Mouse (Mus musculus) CH12.LX (cell line): ENCODE data around the gene Olfr95. TPM values are rescaled to one million over a fixed set of nuclear protein-coding genes. Genes with fewer than 3 reads are reported as not detected.

Experiments
- DNase-seq: peaks from one replicate; pipeline ENCODE4 v3.0.0-alpha.2; 2013; ENCODE audit errors: extremely low read depth
- H3K27ac ChIP-seq: 2 replicates; pipeline ENCODE4 v1.5.1; 2012; ENCODE audit warnings: low read depth, mild to moderate bottlenecking, control low read depth, moderate library complexity; ENCODE audit not compliant: insufficient read depth
- H3K27me3 ChIP-seq: replicated peaks from 2 replicates; pipeline ENCODE3; 2012; ENCODE audit warnings: inconsistent platforms
- H3K36me3 ChIP-seq, 2 experiments: replicated peaks in 1 of 2; 2 replicates each; pipeline versions ENCODE3 to v1.6.1; 2012; ENCODE audit warnings: inconsistent platforms in 1 of 2, low read length in 1 of 2, mild to moderate bottlenecking in 1 of 2, mixed read lengths in 1 of 2, moderate library complexity in 1 of 2; ENCODE audit not compliant: control insufficient read depth in 1 of 2, insufficient read depth in 1 of 2
- H3K4me1 ChIP-seq, 2 experiments: 2 replicates each; pipeline ENCODE4 v1.6.1; 2012; ENCODE audit warnings: inconsistent platforms in 1 of 2, moderate library complexity in 1 of 2; ENCODE audit not compliant: insufficient read depth in 2 of 2, control insufficient read depth in 1 of 2
- H3K4me2 ChIP-seq: 2 replicates; pipeline ENCODE4 v1.6.1; 2012; ENCODE audit warnings: low read depth, mild to moderate bottlenecking, control low read depth; ENCODE audit not compliant: poor library complexity, insufficient read depth, severe bottlenecking
- H3K4me3 ChIP-seq, 3 experiments: fragments of 150-350 bp in 1 of 3; sonication (generic) in 1 of 3; replicated peaks in 1 of 3; 2 replicates each; pipeline versions ENCODE3 to v1.5.1; 2011 to 2012; ENCODE audit warnings: low read depth in 2 of 3, low read length in 2 of 3, mild to moderate bottlenecking in 2 of 3, moderate library complexity in 2 of 3, control low read depth in 1 of 3, improper control_type of control experiment in 1 of 3, inconsistent platforms in 1 of 3, mixed read lengths in 1 of 3; ENCODE audit not compliant: poor library complexity in 1 of 3
- H3K79me2 ChIP-seq: replicated peaks from 2 replicates; pipeline ENCODE4 v1.6.1; 2012; ENCODE audit warnings: mild to moderate bottlenecking, moderate library complexity; ENCODE audit not compliant: control insufficient read depth, poor library complexity, insufficient read depth, severe bottlenecking; ENCODE audit errors: extremely low read depth
- H3K9ac ChIP-seq: 2 replicates; pipeline ENCODE4 v1.6.1; 2012; ENCODE audit warnings: low read depth, mild to moderate bottlenecking, control low read depth, moderate library complexity; ENCODE audit not compliant: insufficient read depth
- H3K9me3 ChIP-seq: replicated peaks from 2 replicates; pipeline ENCODE3; 2012; ENCODE audit warnings: low read length, inconsistent platforms, mixed read lengths
- CHD2 ChIP-seq: IDR thresholded peaks from 2 replicates; pipeline ENCODE4 v1.6.1; 2011; ENCODE audit warnings: low read length, improper control_type of control experiment
- E2F4 ChIP-seq: IDR thresholded peaks from 2 replicates; pipeline ENCODE4 v1.6.1; 2011; ENCODE audit warnings: low read depth, low read length, improper control_type of control experiment; ENCODE audit not compliant: insufficient replicate concordance
- ELF1 ChIP-seq: IDR thresholded peaks from 2 replicates; pipeline ENCODE4 v1.6.1; 2014; ENCODE audit warnings: low read depth, mild to moderate bottlenecking, inconsistent platforms, low read length, improper control_type of control experiment
- EP300 ChIP-seq: IDR thresholded peaks from 2 replicates; pipeline ENCODE4 v1.6.1; 2011; ENCODE audit warnings: low read length, improper control_type of control experiment
- ETS1 ChIP-seq: conservative IDR thresholded peaks from 2 replicates; pipeline ENCODE4 v1.6.1; 2012; ENCODE audit warnings: low read depth, mild to moderate bottlenecking, inconsistent platforms, low read length, improper control_type of control experiment, moderate library complexity
- GABPA ChIP-seq: IDR thresholded peaks from 2 replicates; pipeline ENCODE4 v1.6.1; 2012; ENCODE audit warnings: low read depth, low read length, improper control_type of control experiment, inconsistent platforms; ENCODE audit not compliant: insufficient replicate concordance
- HCFC1 ChIP-seq: IDR thresholded peaks from 2 replicates; pipeline ENCODE4 v1.6.1; 2012; ENCODE audit warnings: low read depth, mild to moderate bottlenecking, inconsistent platforms, low read length, improper control_type of control experiment
- IRF4 ChIP-seq: IDR thresholded peaks from 2 replicates; pipeline ENCODE4 v1.6.1; 2014; ENCODE audit warnings: low read depth, mild to moderate bottlenecking, inconsistent platforms, low read length, improper control_type of control experiment
- JUND ChIP-seq: conservative IDR thresholded peaks from 2 replicates; pipeline ENCODE4 v1.6.1; 2011; ENCODE audit warnings: low read depth, low read length, improper control_type of control experiment
- KAT2A ChIP-seq: IDR thresholded peaks from 2 replicates; pipeline ENCODE4 v1.6.1; 2012; ENCODE audit warnings: low read length, improper control_type of control experiment, inconsistent platforms; ENCODE audit not compliant: insufficient replicate concordance
- MAFK ChIP-seq: IDR thresholded peaks from 2 replicates; pipeline ENCODE4 v1.6.1; 2011; ENCODE audit warnings: low read length, improper control_type of control experiment; ENCODE audit not compliant: insufficient replicate concordance
- MAX ChIP-seq: IDR thresholded peaks from 2 replicates; pipeline ENCODE4 v1.6.1; 2011; ENCODE audit warnings: low read length, improper control_type of control experiment
- MAZ ChIP-seq: IDR thresholded peaks from 2 replicates; pipeline ENCODE4 v1.6.1; 2012; ENCODE audit warnings: low read depth, mild to moderate bottlenecking, inconsistent platforms, low read length, improper control_type of control experiment, moderate library complexity
- MEF2A ChIP-seq: IDR thresholded peaks from 2 replicates; pipeline ENCODE4 v1.6.1; 2014; ENCODE audit warnings: low read depth, mild to moderate bottlenecking, inconsistent platforms, low read length, improper control_type of control experiment, borderline replicate concordance
- MXI1 ChIP-seq: IDR thresholded peaks from 2 replicates; pipeline ENCODE4 v1.6.1; 2011; ENCODE audit warnings: mild to moderate bottlenecking, low read depth, low read length, improper control_type of control experiment
- NELFE ChIP-seq: IDR thresholded peaks from 2 replicates; pipeline ENCODE4 v1.6.1; 2011; ENCODE audit warnings: low read depth, low read length, improper control_type of control experiment
- NRF1 ChIP-seq: IDR thresholded peaks from 2 replicates; pipeline ENCODE4 v1.6.1; 2014; ENCODE audit warnings: low read depth, mild to moderate bottlenecking, inconsistent platforms, low read length, improper control_type of control experiment, moderate library complexity
- PAX5 ChIP-seq: IDR thresholded peaks from 2 replicates; pipeline ENCODE4 v1.6.1; 2012; ENCODE audit warnings: low read length, inconsistent platforms, mixed read lengths
- POLR2A ChIP-seq: IDR thresholded peaks from 2 replicates; pipeline ENCODE4 v1.6.1; 2011; ENCODE audit warnings: low read depth, mild to moderate bottlenecking, improper control_type of control experiment, low read length
- RAD21 ChIP-seq: IDR thresholded peaks from 2 replicates; pipeline ENCODE4 v1.6.1; 2011; ENCODE audit warnings: low read depth, mild to moderate bottlenecking, low read length, improper control_type of control experiment, moderate library complexity
- RCOR1 ChIP-seq: conservative IDR thresholded peaks from 2 replicates; pipeline ENCODE4 v1.6.1; 2012; ENCODE audit warnings: low read depth, mild to moderate bottlenecking, inconsistent platforms, low read length, improper control_type of control experiment
- SIN3A ChIP-seq: IDR thresholded peaks from 2 replicates; pipeline ENCODE4 v1.6.1; 2012; ENCODE audit warnings: low read length, improper control_type of control experiment, inconsistent platforms
- SMC3 ChIP-seq: IDR thresholded peaks from 2 replicates; pipeline ENCODE4 v1.6.1; 2011; ENCODE audit warnings: low read depth, low read length, improper control_type of control experiment
- UBTF ChIP-seq: IDR thresholded peaks from 2 replicates; pipeline ENCODE4 v1.6.1; 2012; ENCODE audit warnings: low read depth, mild to moderate bottlenecking, inconsistent platforms, low read length, improper control_type of control experiment, moderate library complexity
- USF1 ChIP-seq: IDR thresholded peaks from 2 replicates; pipeline ENCODE4 v1.6.1; 2014; ENCODE audit warnings: low read depth, mild to moderate bottlenecking, inconsistent platforms, low read length, improper control_type of control experiment
- USF2 ChIP-seq: conservative IDR thresholded peaks from 2 replicates; pipeline ENCODE4 v1.6.1; 2011; ENCODE audit warnings: low read depth, low read length, improper control_type of control experiment
- ZC3H11A ChIP-seq: IDR thresholded peaks from 2 replicates; pipeline ENCODE4 v1.6.1; 2012; ENCODE audit warnings: low read depth, mild to moderate bottlenecking, inconsistent platforms, low read length, improper control_type of control experiment
- ZKSCAN1 ChIP-seq: IDR thresholded peaks from 2 replicates; pipeline ENCODE4 v1.6.1; 2012; ENCODE audit warnings: low read depth, inconsistent platforms, low read length, improper control_type of control experiment, borderline replicate concordance
- ZMIZ1 ChIP-seq: IDR thresholded peaks from 2 replicates; pipeline ENCODE4 v1.6.1; 2012; ENCODE audit warnings: low read depth, mild to moderate bottlenecking, inconsistent platforms, low read length, improper control_type of control experiment
- dilution Hi-C: fragments of 300-500 bp; cut with MboI; formaldehyde crosslinking; loops from 2 replicates; pipeline ENCODE4 v1.14.3; 2020; ENCODE audit warnings: low sequenced_read_pairs; ENCODE audit not compliant: extremely low pct_unique_long_range_greater_than_20kb, extremely low pct_ligation_motif_present
- in situ Hi-C: fragments of 300-500 bp; cut with MboI; formaldehyde crosslinking; loops from 3 replicates; pipeline ENCODE4 v1.14.3; 2019; ENCODE audit warnings: low sequenced_read_pairs, low pct_ligation_motif_present, low pct_unique_long_range_greater_than_20kb, mixed read lengths
- polyA plus RNA-seq: library from polyadenylated mRNA; unstranded; fragments of >175 nt; gene quantifications from 2 replicates; pipeline ENCODE4 v1.2.1, GENCODE M21; 2012; ENCODE audit warnings: low read depth; ENCODE audit not compliant: insufficient read length
- total RNA-seq, 2 experiments: library from RNA; depleted of rRNA; stranded (reverse); fragments of 300-350 nt in 1 of 2; fragments of >200 nt in 1 of 2; gene quantifications; 2 replicates each; pipeline ENCODE4 v1.2.3; 2012 to 2014

The Olfr95 gene
- total and polyA plus RNA-seq, 3 experiments: not detected

DNA sequence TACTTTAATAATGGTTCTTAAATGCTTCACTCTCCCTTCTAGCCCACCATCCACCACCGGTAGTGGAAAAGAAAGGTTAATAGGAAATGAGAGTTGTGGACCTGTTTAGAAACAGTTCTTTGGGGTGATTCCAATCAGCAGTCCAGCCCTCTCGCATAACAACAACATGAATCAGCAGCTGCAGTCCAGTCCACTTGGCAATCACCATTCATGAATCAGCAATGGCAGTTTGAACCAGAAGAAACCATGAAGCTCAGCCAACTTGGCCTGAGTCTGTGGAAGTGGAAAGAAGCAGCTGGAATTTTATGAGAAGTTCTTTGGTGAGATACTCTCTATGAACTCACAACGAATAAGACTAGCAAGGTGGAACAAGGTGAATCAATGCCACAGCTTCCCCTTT is 5.6 kb upstream of the Olfr95 start:
- Histone ChIP-seq H3K27me3 (peaks cover 12% of the 10 kb centered on the region), H3K4me3 (no peak overlapping the region), H3K27ac (no peak overlapping the region), H3K36me3 (no peaks in the 10 kb centered on the region), H3K9ac (no peak overlapping the region), H3K4me1 (no peaks in the 10 kb centered on the region), H3K9me3 (peaks cover 2% of the 10 kb centered on the region), H3K79me2 (no peaks in the 10 kb centered on the region), H3K4me2 (no peak overlapping the region)
- TF ChIP-seq RAD21 (no peak), IRF4 (no peak), SMC3 (no peak), CHD2 (no peak), ZKSCAN1 (no peak), MXI1 (no peak), ZC3H11A (no peak), EP300 (no peak), UBTF (no peak), RCOR1 (no peak), ZMIZ1 (no peak), MAZ (no peak), GABPA (no peak), HCFC1 (no peak), SIN3A (no peak), POLR2A (no peak), KAT2A (no peak), NRF1 (no peak), JUND (no peak)
- no peak for DNase-seq
- in situ Hi-C loops (no loop called here), dilution Hi-C loops (no loop called here)

DNA sequence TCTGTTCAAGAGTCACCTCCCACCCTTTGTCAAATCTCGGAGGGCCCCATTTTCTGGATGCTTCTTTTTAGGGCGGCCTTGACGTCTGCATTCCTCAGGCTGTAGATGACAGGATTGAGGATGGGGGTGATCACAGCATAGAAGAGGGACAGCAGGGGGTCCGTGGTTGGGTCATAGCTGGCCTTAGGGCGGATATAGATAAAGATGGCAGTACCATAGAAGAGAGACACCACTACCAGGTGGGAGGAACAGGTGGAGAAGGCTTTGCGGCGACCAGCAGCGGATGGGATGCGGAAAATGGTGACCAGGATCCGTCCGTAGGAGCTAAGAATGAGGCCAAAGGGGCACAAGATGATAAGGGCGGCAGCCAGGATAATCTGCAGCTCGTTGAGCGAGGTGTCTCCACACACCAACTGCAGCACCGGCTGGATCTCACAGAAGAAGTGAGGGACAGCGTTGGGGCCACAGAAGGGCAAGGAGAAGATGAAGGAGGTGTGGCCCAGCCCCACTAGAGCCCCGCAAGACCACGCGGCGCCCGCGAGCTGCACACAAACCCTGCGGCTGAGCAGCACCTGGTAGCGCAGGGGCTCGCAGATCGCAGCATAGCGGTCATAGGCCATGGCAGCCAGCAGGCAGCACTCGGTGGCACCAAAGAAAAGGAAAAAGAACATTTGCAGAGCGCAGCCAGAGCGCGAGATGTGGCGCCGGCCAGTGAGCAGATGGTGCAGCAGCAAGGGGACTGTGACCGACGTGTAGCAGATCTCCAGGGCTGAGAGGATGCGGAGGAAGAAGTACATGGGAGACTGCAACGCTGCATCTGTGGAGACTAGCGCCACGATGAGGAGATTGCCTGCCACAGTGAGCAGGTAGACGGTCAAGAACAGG is 1.8 kb downstream of the Olfr95 start:
- H3K9ac ChIP-seq: no peak overlapping the region
- H3K4me3 ChIP-seq: no peak overlapping the region

More for the DNA sequence above, 1.8 kb downstream of the Olfr95 start:
- dilution Hi-C loops (no loop called here), in situ Hi-C loops (no loop called here)
- H3K36me3 ChIP-seq: no peaks in the 10 kb centered on the region
- H3K79me2 ChIP-seq: no peaks in the 10 kb centered on the region
- H3K4me1 ChIP-seq: peaks cover 0 to 3% of the 10 kb centered on the region in 2 experiments; a peak in 1 of 4 replicates
- DNase-seq: no peak
- H3K27ac ChIP-seq: no peak overlapping the region
- H3K27me3 ChIP-seq: peaks cover 42% of the 10 kb centered on the region
- no peak for TF ChIP-seq IRF4
- no peak for TF ChIP-seq MEF2A
- no peak for TF ChIP-seq E2F4
- no peak for TF ChIP-seq ETS1
- TF ChIP-seq NELFE: no peak
- TF ChIP-seq CHD2: no peak
- TF ChIP-seq ELF1: no peak
- no peak for TF ChIP-seq MAX
- TF ChIP-seq ZMIZ1: no peak
- no peak for TF ChIP-seq ZKSCAN1
- no peak for TF ChIP-seq MAFK
- TF ChIP-seq MAZ: no peak
- no peak for TF ChIP-seq RCOR1
- no peak for TF ChIP-seq KAT2A
- TF ChIP-seq PAX5: no peak
- TF ChIP-seq HCFC1: no peak
- TF ChIP-seq RAD21: no peak
- no peak for TF ChIP-seq USF1
- no peak for TF ChIP-seq USF2
- TF ChIP-seq JUND: no peak
- H3K9me3 ChIP-seq: no peaks in the 10 kb centered on the region
- no peak overlapping the region for H3K4me2 ChIP-seq
